Mouse (Mus musculus) MEL (cell line): ENCODE data around the gene Kcnn3. TPM values are rescaled to one million over a fixed set of nuclear protein-coding genes. Genes with fewer than 3 reads are reported as not detected.

Experiments used
- DNase-seq: peaks from one replicate; pipeline ENCODE4 v3.0.0; 2011; ENCODE audit warnings: low read depth, low spot score
- H3K27ac ChIP-seq: 2 replicates; pipeline ENCODE4 v1.5.1; 2012; ENCODE audit warnings: low read depth, mild to moderate bottlenecking, control low read depth, low read length, moderate library complexity; ENCODE audit not compliant: control insufficient read depth
- H3K27me3 ChIP-seq, 2 experiments: fragments of 150-350 bp in 1 of 2; sonication (generic) in 1 of 2; 2 replicates each; pipeline ENCODE4 v1.6.1; 2012; ENCODE audit warnings: low read length in 2 of 2, mild to moderate bottlenecking in 2 of 2, improper control_type of control experiment in 1 of 2, moderate library complexity in 1 of 2; ENCODE audit not compliant: insufficient read depth in 2 of 2, control insufficient read depth in 1 of 2
- H3K36me3 ChIP-seq, 2 experiments: 2 replicates each; pipeline ENCODE4 v1.6.1; 2012 to 2014; ENCODE audit warnings: low read length in 2 of 2, improper control_type of control experiment in 1 of 2, inconsistent platforms in 1 of 2, mild to moderate bottlenecking in 1 of 2; ENCODE audit not compliant: insufficient read depth in 2 of 2, control insufficient read depth in 1 of 2
- H3K4me1 ChIP-seq, 2 experiments: fragments of 150-350 bp in 1 of 2; sonication (generic) in 1 of 2; 2 replicates each; pipeline ENCODE4 v1.6.1; 2012; ENCODE audit warnings: low read length in 2 of 2, improper control_type of control experiment in 1 of 2, mild to moderate bottlenecking in 1 of 2; ENCODE audit not compliant: insufficient read depth in 2 of 2, control insufficient read depth in 1 of 2
- H3K4me3 ChIP-seq, 2 experiments: fragments of 150-350 bp in 1 of 2; sonication (generic) in 1 of 2; 2 replicates each; pipeline ENCODE4 v1.5.1; 2012; ENCODE audit warnings: low read depth in 2 of 2, low read length in 2 of 2, mild to moderate bottlenecking in 2 of 2, moderate library complexity in 2 of 2, control low read depth in 1 of 2, improper control_type of control experiment in 1 of 2; ENCODE audit not compliant: control insufficient read depth in 1 of 2, insufficient read depth in 1 of 2
- H3K79me2 ChIP-seq: 2 replicates; pipeline ENCODE4 v1.6.1; 2012; ENCODE audit warnings: mild to moderate bottlenecking, low read length, moderate library complexity; ENCODE audit not compliant: control insufficient read depth, poor library complexity, insufficient read depth
- H3K9ac ChIP-seq: 2 replicates; pipeline ENCODE4 v1.6.1; 2012; ENCODE audit warnings: low read depth, mild to moderate bottlenecking, control low read depth, low read length, moderate library complexity; ENCODE audit not compliant: control insufficient read depth, poor library complexity, severe bottlenecking
- H3K9me3 ChIP-seq: fragments of 150-350 bp; sonication (generic); replicated peaks from 2 replicates; pipeline ENCODE4 v1.6.1; 2012; ENCODE audit warnings: mild to moderate bottlenecking, low read length, improper control_type of control experiment, moderate library complexity; ENCODE audit not compliant: insufficient read depth
- CHD1 ChIP-seq: IDR thresholded peaks from 2 replicates; pipeline ENCODE4 v1.6.1; 2012; ENCODE audit warnings: low read depth, mild to moderate bottlenecking, inconsistent platforms, low read length, improper control_type of control experiment
- CHD2 ChIP-seq: IDR thresholded peaks from 2 replicates; pipeline ENCODE4 v1.6.1; 2011; ENCODE audit warnings: low read length, improper control_type of control experiment
- CTCF ChIP-seq, 3 experiments: IDR thresholded peaks in 2 of 3; conservative IDR thresholded peaks in 1 of 3; 2 replicates each; pipeline ENCODE4 v1.5.1; 2011 to 2012; ENCODE audit warnings: low read length in 3 of 3, low read depth in 2 of 3, mild to moderate bottlenecking in 2 of 3, improper control_type of control experiment in 1 of 3, inconsistent platforms in 1 of 3, mixed read lengths in 1 of 3, moderate library complexity in 1 of 3; ENCODE audit not compliant: control insufficient read depth in 1 of 3, insufficient read depth in 1 of 3, poor library complexity in 1 of 3, severe bottlenecking in 1 of 3
- E2F4 ChIP-seq: IDR thresholded peaks from 2 replicates; pipeline ENCODE4 v1.6.1; 2011; ENCODE audit warnings: low read depth, low read length, improper control_type of control experiment, borderline replicate concordance
- ELF1 ChIP-seq: IDR thresholded peaks from 2 replicates; pipeline ENCODE4 v1.6.1; 2014; ENCODE audit warnings: low read depth, mild to moderate bottlenecking, inconsistent platforms, low read length, improper control_type of control experiment, moderate library complexity
- ETS1 ChIP-seq: IDR thresholded peaks from 2 replicates; pipeline ENCODE4 v1.6.1; 2012; ENCODE audit warnings: low read depth, mild to moderate bottlenecking, inconsistent platforms, low read length, improper control_type of control experiment, moderate library complexity
- JUND ChIP-seq: IDR thresholded peaks from 2 replicates; pipeline ENCODE4 v1.6.1; 2011; ENCODE audit warnings: low read depth, mild to moderate bottlenecking, improper control_type of control experiment, low read length
- KAT2A ChIP-seq: conservative IDR thresholded peaks from 2 replicates; pipeline ENCODE4 v1.6.1; 2012; ENCODE audit warnings: low read depth, low read length, improper control_type of control experiment, inconsistent platforms
- MAFK ChIP-seq: IDR thresholded peaks from 2 replicates; pipeline ENCODE4 v1.6.1; 2011; ENCODE audit warnings: low read depth, mild to moderate bottlenecking, low read length, improper control_type of control experiment, borderline replicate concordance
- MAX ChIP-seq: IDR thresholded peaks from 2 replicates; pipeline ENCODE4 v1.6.1; 2011; ENCODE audit warnings: low read length, improper control_type of control experiment
- MEF2A ChIP-seq: IDR thresholded peaks from 2 replicates; pipeline ENCODE4 v1.6.1; 2014; ENCODE audit warnings: low read depth, mild to moderate bottlenecking, inconsistent platforms, low read length, improper control_type of control experiment; ENCODE audit not compliant: poor library complexity, insufficient replicate concordance, severe bottlenecking; ENCODE audit errors: extremely low read depth
- MXI1 ChIP-seq: IDR thresholded peaks from 2 replicates; pipeline ENCODE4 v1.6.1; 2011; ENCODE audit warnings: mild to moderate bottlenecking, low read depth, low read length, improper control_type of control experiment
- NRF1 ChIP-seq: IDR thresholded peaks from 2 replicates; pipeline ENCODE4 v1.6.1; 2014; ENCODE audit warnings: low read depth, mild to moderate bottlenecking, inconsistent platforms, low read length, improper control_type of control experiment, moderate library complexity; ENCODE audit not compliant: poor library complexity, insufficient read depth, severe bottlenecking
- POLR2A ChIP-seq, 2 experiments: IDR thresholded peaks; 2 replicates each; pipeline ENCODE4 v1.6.1; 2011 to 2012; ENCODE audit warnings: low read length in 2 of 2, mild to moderate bottlenecking in 2 of 2, control low read depth in 1 of 2, improper control_type of control experiment in 1 of 2, low read depth in 1 of 2, moderate library complexity in 1 of 2; ENCODE audit not compliant: control insufficient read depth in 1 of 2, insufficient read depth in 1 of 2, poor library complexity in 1 of 2
- RAD21 ChIP-seq: IDR thresholded peaks from 2 replicates; pipeline ENCODE4 v1.6.1; 2011; ENCODE audit warnings: mild to moderate bottlenecking, low read depth, low read length, improper control_type of control experiment
- RCOR1 ChIP-seq: IDR thresholded peaks from 2 replicates; pipeline ENCODE4 v1.6.1; 2012; ENCODE audit warnings: low read depth, mild to moderate bottlenecking, inconsistent platforms, low read length, improper control_type of control experiment
- TAL1 ChIP-seq: IDR thresholded peaks from 2 replicates; pipeline ENCODE4 v1.6.1; 2012; ENCODE audit warnings: mild to moderate bottlenecking, inconsistent platforms, low read length, moderate library complexity, mixed read lengths
- TBP ChIP-seq: IDR thresholded peaks from 2 replicates; pipeline ENCODE4 v1.8.0; 2011; ENCODE audit warnings: low read depth, low read length, improper control_type of control experiment
- TCF12 ChIP-seq: IDR thresholded peaks from 2 replicates; pipeline ENCODE4 v1.6.1; 2014; ENCODE audit warnings: low read depth, mild to moderate bottlenecking, inconsistent platforms, low read length, improper control_type of control experiment, moderate library complexity
- USF1 ChIP-seq: IDR thresholded peaks from 2 replicates; pipeline ENCODE4 v1.6.1; 2014; ENCODE audit warnings: low read depth, mild to moderate bottlenecking, inconsistent platforms, low read length, improper control_type of control experiment, moderate library complexity
- ZC3H11A ChIP-seq: IDR thresholded peaks from 2 replicates; pipeline ENCODE4 v1.6.1; 2012; ENCODE audit warnings: low read depth, mild to moderate bottlenecking, inconsistent platforms, low read length, improper control_type of control experiment
- ZKSCAN1 ChIP-seq: IDR thresholded peaks from 2 replicates; pipeline ENCODE4 v1.6.1; 2012; ENCODE audit warnings: low read depth, mild to moderate bottlenecking, inconsistent platforms, low read length, improper control_type of control experiment, moderate library complexity
- ZMIZ1 ChIP-seq: IDR thresholded peaks from 2 replicates; pipeline ENCODE4 v1.6.1; 2012; ENCODE audit warnings: low read depth, mild to moderate bottlenecking, inconsistent platforms, low read length, improper control_type of control experiment, moderate library complexity
- polyA plus RNA-seq, 2 experiments: library from polyadenylated mRNA; stranded (reverse) in 1 of 2; unstranded in 1 of 2; fragments of >175 nt in 1 of 2; fragments of >200 nt in 1 of 2; gene quantifications; 2 replicates each; pipeline versions ENCODE4 v1.2.1 to v1.2.4; 2012; ENCODE audit warnings: low replicate concordance in 2 of 2, low read depth in 1 of 2; ENCODE audit not compliant: insufficient read length in 2 of 2, insufficient read depth in 1 of 2, missing spikeins in 1 of 2
- total RNA-seq: library from RNA; depleted of rRNA; stranded (reverse); fragments of 300-350 nt; gene quantifications from 2 replicates; pipeline ENCODE4 v1.2.3, GENCODE M21; 2012

Gene Kcnn3
- total and polyA plus RNA-seq, 3 experiments: 0.04 TPM; not detected in 2

DNA sequence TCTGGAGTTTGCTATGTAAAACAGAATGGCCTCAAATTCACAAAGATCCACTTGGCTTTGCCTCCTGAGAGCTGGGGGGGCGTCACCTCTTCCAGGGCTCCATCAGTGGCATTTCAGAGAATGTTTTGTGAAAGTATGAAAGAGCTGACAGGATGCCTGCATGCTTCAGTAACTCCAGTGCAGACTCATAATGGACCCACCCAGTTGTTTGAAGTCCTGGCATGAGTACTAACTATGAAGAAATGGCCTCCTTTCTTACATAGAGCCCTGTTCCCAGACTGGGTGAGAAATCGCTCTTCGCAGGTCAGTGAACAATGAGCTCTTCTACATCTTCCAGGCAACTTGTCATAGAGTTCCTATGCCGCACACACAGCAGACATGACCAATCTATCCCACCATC is 70.4 kb downstream of the Kcnn3 start:
- Histone ChIP-seq H3K4me1 (no peaks in the 10 kb centered on the region), H3K27me3 (peaks cover 38 to 45% of the 10 kb centered on the region in 2 experiments), H3K9me3 (no peaks in the 10 kb centered on the region), H3K36me3 (no peaks in the 10 kb centered on the region), H3K27ac (no peak overlapping the region), H3K79me2 (no peaks in the 10 kb centered on the region), H3K9ac (no peak overlapping the region), H3K4me3 (no peak overlapping the region)
- DNase-seq: no peak
- TF ChIP-seq ETS1 (no peak), MEF2A (no peak), KAT2A (no peak)

DNA sequence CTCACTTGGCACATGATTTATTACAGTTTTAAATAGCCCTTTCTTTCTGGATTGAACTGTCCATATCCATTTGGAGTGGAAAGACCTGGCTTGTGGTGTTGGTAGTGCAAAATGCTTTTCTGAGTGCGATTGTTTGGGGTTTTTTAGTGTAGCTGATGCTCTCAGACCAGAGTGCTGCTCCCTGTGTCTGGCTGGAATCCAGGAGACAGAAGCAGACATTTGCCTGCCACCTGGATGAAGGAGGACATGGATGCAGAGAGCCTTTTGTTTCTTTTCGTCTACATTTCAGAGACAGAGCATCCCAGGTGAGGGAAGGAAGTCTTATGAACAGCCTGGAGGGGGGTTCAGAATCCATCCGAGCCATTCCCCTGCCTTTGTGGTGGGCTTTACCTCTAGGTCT is 71.5 kb downstream of the Kcnn3 start:
- H3K36me3 ChIP-seq: no peaks in the 10 kb centered on the region
- no peak overlapping the region for H3K4me3 ChIP-seq
- no peaks in the 10 kb centered on the region for H3K9me3 ChIP-seq
- no peak for TF ChIP-seq MEF2A
- no peak for TF ChIP-seq RAD21
- no peak for TF ChIP-seq CTCF (IDR thresholded peaks at IDR 0.05 in 2 of 3, conservative IDR thresholded peaks at IDR 0.05 in 1 of 3; ENCODE audit: control insufficient read depth in 1 of 3, insufficient read depth in 1 of 3, low read depth in 2 of 3, low read length in 3 of 3, poor library complexity in 1 of 3, severe bottlenecking in 1 of 3)
- no peak for TF ChIP-seq ZMIZ1
- no peak for TF ChIP-seq NRF1
- no peak for TF ChIP-seq TAL1
- no peak for TF ChIP-seq ETS1
- no peak for TF ChIP-seq E2F4
- TF ChIP-seq MAFK: no peak
- TF ChIP-seq USF1: no peak
- TF ChIP-seq, all 39 proteins: peak for 0
- Histone ChIP-seq H3K27me3 (peaks cover 35 to 46% of the 10 kb centered on the region in 2 experiments), H3K4me1 (no peaks in the 10 kb centered on the region), H3K27ac (no peak overlapping the region), H3K9ac (no peak overlapping the region), H3K79me2 (no peaks in the 10 kb centered on the region)
- no peak for DNase-seq

DNA sequence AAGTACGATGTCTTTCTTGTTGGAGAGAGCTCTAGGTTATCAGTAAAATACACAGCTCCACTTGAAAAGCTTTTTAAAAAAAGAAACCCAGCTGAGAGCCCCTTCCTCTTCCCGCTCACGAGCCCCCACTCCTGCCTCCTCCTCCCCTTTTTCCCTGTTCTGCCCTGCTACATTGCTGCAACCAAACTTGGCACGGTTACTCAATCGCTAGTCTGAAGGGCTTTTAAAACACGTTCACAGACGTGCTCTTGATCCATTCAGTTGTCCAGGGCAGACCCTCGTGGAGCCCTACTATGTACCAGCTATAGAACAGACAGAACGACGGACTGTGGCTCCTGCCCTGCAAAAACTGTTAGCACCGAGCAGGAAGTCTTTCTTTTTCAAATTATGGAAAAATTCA is 72.8 kb downstream of the Kcnn3 start:
- H3K27ac ChIP-seq: no peak overlapping the region
- no peaks in the 10 kb centered on the region for H3K4me1 ChIP-seq
- no peak for DNase-seq
- H3K79me2 ChIP-seq: no peaks in the 10 kb centered on the region
- TF ChIP-seq TBP: no peak
- no peak for TF ChIP-seq ELF1
- TF ChIP-seq MAX: no peak
- no peak for TF ChIP-seq ZMIZ1
- TF ChIP-seq MXI1: no peak
- no peak for TF ChIP-seq CHD1
- TF ChIP-seq TCF12: no peak
- no peak for TF ChIP-seq ZC3H11A
- no peak for TF ChIP-seq MEF2A
- no peak for TF ChIP-seq CHD2
- TF ChIP-seq JUND: no peak
- TF ChIP-seq ZKSCAN1: no peak
- no peak for TF ChIP-seq POLR2A (IDR thresholded peaks at IDR 0.05; ENCODE audit: control insufficient read depth in 1 of 2, insufficient read depth in 1 of 2, low read depth in 1 of 2, low read length in 2 of 2, poor library complexity in 1 of 2)
- TF ChIP-seq RCOR1: no peak
- H3K4me3 ChIP-seq: no peak overlapping the region
- H3K9ac ChIP-seq: no peak overlapping the region
- H3K9me3 ChIP-seq: no peaks in the 10 kb centered on the region
- H3K27me3 ChIP-seq: peaks cover 32 to 37% of the 10 kb centered on the region in 2 experiments
- H3K36me3 ChIP-seq: no peaks in the 10 kb centered on the region
